8 mouse cellular contexts compared by ENCODE assay signal in genomic region chr15:96524239-96524738, GRCm38 (mm10).
DNase-seq lines count a peak whose midpoint lies in the region; ATAC-seq and TF ChIP-seq lines count a peak whose summit lies in the region.

No protein-coding gene starts in this region.

- peak overlapping the region; percentile 15; the same call in 1 of the 2 replicates for H3K27ac ChIP-seq in left cerebral cortex, adult 2 months
- H3K27ac ChIP-seq in forebrain, embryonic 14.5 days (ENCODE audit: low read depth, low read length) = no peak overlapping the region
- no peak overlapping the region for H3K27ac ChIP-seq in stomach, embryonic 14.5 days (ENCODE audit: low read length)

- no peaks in the 10 kb centered on the region for H3K27me3 ChIP-seq in forebrain, embryonic 14.5 days (replicated peaks; ENCODE audit: control insufficient read depth, insufficient read depth, low read length)
- H3K27me3 ChIP-seq in stomach, embryonic 14.5 days (ENCODE audit: control insufficient read depth, insufficient read depth, low read length) = no peaks in the 10 kb centered on the region

- H3K4me2 ChIP-seq in forebrain, embryonic 14.5 days (ENCODE audit: low read length) = no peak overlapping the region
- H3K4me2 ChIP-seq in stomach, embryonic 14.5 days (replicated peaks; ENCODE audit: low read depth, low read length) = no peak overlapping the region

- no peak overlapping the region for H3K9ac ChIP-seq in forebrain, embryonic 14.5 days (ENCODE audit: low read length)
- no peak overlapping the region for H3K9ac ChIP-seq in stomach, embryonic 14.5 days (replicated peaks; ENCODE audit: low read depth, low read length)

- intact Hi-C loops in left cerebral cortex, adult 2 months (cut with DNase I) = no loop called here
- intact Hi-C loops in left cerebral cortex, postnatal 4 days (cut with DNase I) = no loop called here

- no peaks in the 10 kb centered on the region; the same call in 1 of the 2 replicates for H3K4me1 ChIP-seq in forebrain, embryonic 14.5 days (ENCODE audit: control insufficient read depth, insufficient read depth, low read length)
- H3K4me1 ChIP-seq in stomach, embryonic 14.5 days (ENCODE audit: control insufficient read depth, insufficient read depth, low read length) = no peaks in the 10 kb centered on the region

- TF ChIP-seq CTCF in left cerebral cortex, adult 2 months (IDR thresholded peaks at IDR 0.05) = no peak

- ATAC-seq in forebrain, embryonic 14.5 days = peak; percentile 54; the same call in 1 of the 2 replicates
- ATAC-seq in stomach, embryonic 14.5 days (ENCODE audit: insufficient number of reproducible peaks, insufficient read depth, low FRiP score, low read depth) = peak; percentile 76

- no peaks in the 10 kb centered on the region for H3K36me3 ChIP-seq in forebrain, embryonic 14.5 days (ENCODE audit: control insufficient read depth, insufficient read depth, low read length)
- H3K36me3 ChIP-seq in stomach, embryonic 14.5 days (ENCODE audit: control insufficient read depth, insufficient read depth, low read length) = no peaks in the 10 kb centered on the region

- DNase-seq in left cerebral cortex, adult 2 months (ENCODE audit: extremely low spot score in 1 of 2, low spot score in 2 of 2) = peak; percentile 29 to 53
- no peak for DNase-seq in left cerebral cortex, postnatal 4 days
- DNase-seq in forebrain, embryonic 14.5 days (ENCODE audit: low spot score) = peak; percentile 68
- DNase-seq in layer of hippocampus, postnatal 36 days = peak; percentile 16 to 20
- no peak for DNase-seq in thymus, postnatal 36 days
- no peak for DNase-seq in spleen, postnatal 14 days (ENCODE audit: low spot score in 2 of 2)
- DNase-seq in adrenal gland, postnatal 36 days = no peak

- no peak overlapping the region for H3K4me3 ChIP-seq in left cerebral cortex, adult 2 months
- no peak overlapping the region for H3K4me3 ChIP-seq in forebrain, embryonic 14.5 days (ENCODE audit: low read depth, low read length)
- no peak overlapping the region for H3K4me3 ChIP-seq in stomach, embryonic 14.5 days (ENCODE audit: low read depth, low read length)

- 29% methylated on average over 9 of the region's 9 CpGs for WGBS in forebrain, embryonic 14.5 days
- WGBS in stomach, embryonic 14.5 days = 30% methylated on average over 9 of the region's 9 CpGs

- no peaks in the 10 kb centered on the region for H3K9me3 ChIP-seq in forebrain, embryonic 14.5 days (replicated peaks; ENCODE audit: control insufficient read depth, low read length)
- no peaks in the 10 kb centered on the region for H3K9me3 ChIP-seq in stomach, embryonic 14.5 days (ENCODE audit: control insufficient read depth, low read depth, low read length)

Comparison
In these comparisons a context has a peak if more than half of its experiments do, and no peak if none do; other contexts are left out.
1. DNase-seq: peak in left cerebral cortex, adult 2 months (2 of 2), forebrain, embryonic 14.5 days (single experiment) and layer of hippocampus, postnatal 36 days (2 of 2); none in left cerebral cortex, postnatal 4 days (single experiment), thymus, postnatal 36 days (0 of 2), spleen, postnatal 14 days (0 of 2) and adrenal gland, postnatal 36 days (0 of 2).